Mouse (Mus musculus): ENCODE measurements at regions not wholly inside any gene's neighbourhood (a gene's known extent, or its start where the extent isn't known, plus 50 kb on each side); places are given as distances from the start of the nearest gene placed in this dataset.

DNA sequence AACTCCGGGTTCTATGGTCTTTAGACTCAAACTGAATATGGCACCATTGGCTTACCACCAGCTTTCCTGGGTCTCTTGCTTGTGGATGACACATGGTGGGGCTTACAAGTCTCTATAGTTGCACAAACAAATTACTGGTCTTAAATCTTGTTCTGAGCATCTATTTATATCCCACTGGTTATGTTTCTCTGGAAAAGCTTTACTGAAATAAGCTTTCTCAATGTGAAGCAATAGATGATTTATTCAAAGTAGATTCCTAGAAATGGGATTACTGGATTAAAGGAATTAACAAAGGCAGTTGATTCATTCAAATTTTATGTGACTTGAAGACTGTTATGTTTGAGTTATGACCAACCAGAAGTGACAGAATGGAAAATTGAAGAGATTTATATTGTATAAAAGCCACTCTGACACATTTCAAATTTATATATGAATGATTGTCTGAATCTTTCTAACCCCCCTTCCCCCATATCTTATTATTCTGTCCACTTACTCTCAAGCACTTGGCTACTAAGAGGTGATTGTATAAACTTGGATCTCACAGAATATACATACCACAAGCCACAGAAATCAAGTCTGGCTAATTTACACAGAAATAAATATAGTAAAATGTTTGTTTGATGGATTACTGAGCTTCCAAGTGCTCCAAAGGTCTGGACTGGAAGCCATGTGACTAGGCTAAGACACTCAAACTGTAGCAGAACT lies 113.4 kb upstream of the C1qtnf3 start:
- TF ChIP-seq CTCF (IDR thresholded peaks at IDR 0.05; ENCODE audit: low read depth) (no peak), EP300 (IDR thresholded peaks at IDR 0.05; ENCODE audit: low read depth) (no peak)

Data from liver, postnatal 0 days (tissue).